In genomic region chr6:122660601-122661379, GRCm38 (mm10) we compare ENCODE assay signal across 8 mouse cellular contexts. TPM values are rescaled to one million over a fixed set of nuclear protein-coding genes. Genes with fewer than 3 reads are reported as not detected.
A peak's percentile ranks its signal among the peaks of the same experiment; 100 is the strongest.
DNase-seq lines count a peak whose midpoint lies in the region; ATAC-seq and TF ChIP-seq lines count a peak whose summit lies in the region.

No protein-coding gene starts in this region.

- WGBS in hindbrain, embryonic 12.5 days, result 38% methylated on average over 8 of the region's 8 CpGs
- WGBS in liver, embryonic 14.5 days (ENCODE audit: insufficient replicate concordance), result 24% methylated on average over 8 of the region's 8 CpGs
- 37% methylated on average over 8 of the region's 8 CpGs for WGBS in neural tube, embryonic 15.5 days

- no peak overlapping the region for H3K4me2 ChIP-seq in hindbrain, embryonic 12.5 days (replicated peaks)
- no peak overlapping the region for H3K4me2 ChIP-seq in liver, embryonic 14.5 days (ENCODE audit: low read depth)
- no peak overlapping the region for H3K4me2 ChIP-seq in neural tube, embryonic 15.5 days

- ATAC-seq in hindbrain, embryonic 12.5 days (ENCODE audit: low FRiP score), result peak; percentile 57
- no peak for ATAC-seq in liver, embryonic 14.5 days (ENCODE audit: insufficient read depth)
- peak; percentile 79 for ATAC-seq in neural tube, embryonic 15.5 days (ENCODE audit: low FRiP score)

- peak; percentile 50 for DNase-seq in testis, postnatal 10 days (ENCODE audit: low spot score)
- DNase-seq in testis, postnatal 14 days (ENCODE audit: low spot score), result no peak
- peak; percentile 79 for DNase-seq in adipocyte (ENCODE audit: low spot score)
- peak; percentile 51 for DNase-seq in embryo, embryonic 11.5 days (ENCODE audit: low read depth, low spot score)
- no peak for DNase-seq in liver, embryonic 14.5 days (ENCODE audit: low read depth in 3 of 3, low spot score in 3 of 3)
- DNase-seq in gastrocnemius, postnatal 14 days, result no peak

- H3K9ac ChIP-seq in hindbrain, embryonic 12.5 days, result no peak overlapping the region
- no peak overlapping the region for H3K9ac ChIP-seq in liver, embryonic 14.5 days (replicated peaks)
- no peak overlapping the region for H3K9ac ChIP-seq in neural tube, embryonic 15.5 days (replicated peaks)

- H3K9me3 ChIP-seq in hindbrain, embryonic 12.5 days (replicated peaks), result no peaks in the 10 kb centered on the region
- no peaks in the 10 kb centered on the region for H3K9me3 ChIP-seq in liver, embryonic 14.5 days (ENCODE audit: control insufficient read depth, low read length)
- no peaks in the 10 kb centered on the region for H3K9me3 ChIP-seq in neural tube, embryonic 15.5 days (replicated peaks)

- H3K36me3 ChIP-seq in hindbrain, embryonic 12.5 days, result no peaks in the 10 kb centered on the region
- no peaks in the 10 kb centered on the region for H3K36me3 ChIP-seq in liver, embryonic 14.5 days (replicated peaks; ENCODE audit: control insufficient read depth, insufficient read depth, low read depth)
- H3K36me3 ChIP-seq in neural tube, embryonic 15.5 days, result no peaks in the 10 kb centered on the region

- no peak overlapping the region for H3K27ac ChIP-seq in hindbrain, embryonic 12.5 days
- H3K27ac ChIP-seq in liver, embryonic 14.5 days, result no peak overlapping the region
- H3K27ac ChIP-seq in neural tube, embryonic 15.5 days (replicated peaks), result no peak overlapping the region

- intact Hi-C loops in gastrocnemius, postnatal 14 days (cut with DNase I; ENCODE audit: low total_unique reads), result no loop called here

- TF ChIP-seq CTCF in liver, embryonic 14.5 days (IDR thresholded peaks at IDR 0.05; ENCODE audit: low read depth), result peak; percentile 67

- H3K4me1 ChIP-seq in hindbrain, embryonic 12.5 days, result no peaks in the 10 kb centered on the region
- H3K4me1 ChIP-seq in liver, embryonic 14.5 days (replicated peaks; ENCODE audit: control insufficient read depth in 2 of 2, insufficient read depth in 2 of 2, low read length in 1 of 2), result 0 out of 4 replicates have a peak, but pooled peaks cover 0 to 2% of the 10 kb centered on the region in 2 experiments
- H3K4me1 ChIP-seq in neural tube, embryonic 15.5 days, result no peaks in the 10 kb centered on the region

- no peak for TF ChIP-seq EP300 in liver, embryonic 14.5 days (IDR thresholded peaks at IDR 0.05; ENCODE audit: low read depth)

- no peak overlapping the region for H3K4me3 ChIP-seq in hindbrain, embryonic 12.5 days
- H3K4me3 ChIP-seq in liver, embryonic 14.5 days (ENCODE audit: insufficient read depth in 1 of 2, low read depth in 2 of 2, low read length in 2 of 2), result no peak overlapping the region
- no peak overlapping the region for H3K4me3 ChIP-seq in neural tube, embryonic 15.5 days (replicated peaks)

- H3K27me3 ChIP-seq in hindbrain, embryonic 12.5 days, result peaks cover 15% of the 10 kb centered on the region
- H3K27me3 ChIP-seq in liver, embryonic 14.5 days (ENCODE audit: control insufficient read depth, insufficient read depth, low read length), result no peaks in the 10 kb centered on the region
- H3K27me3 ChIP-seq in neural tube, embryonic 15.5 days (replicated peaks), result peaks cover 23% of the 10 kb centered on the region

RNA-seq across cellular contexts. Expression of gene Dppa3, which starts 34.6 kb away (rescaled TPM):
- polyA plus RNA-seq in hindbrain, embryonic 12.5 days (2016; fragmentation: Nextera tagmentation; extraction: Ambion mirVana), result not detected in 2 replicates
- not detected in 2 replicates for polyA plus RNA-seq in liver, embryonic 14.5 days (2012; rRNA removed)
- polyA plus RNA-seq in liver, embryonic 14.5 days (2014; fragmentation: Nextera tagmentation; extraction: Ambion mirVana), result not detected in 2 replicates
- not detected in 2 replicates for polyA plus RNA-seq in neural tube, embryonic 15.5 days (2015; fragmentation: Nextera tagmentation; extraction: Ambion mirVana)
- not detected for total RNA-seq in gastrocnemius, postnatal 14 days (2021)

RNA-seq across cellular contexts. Expression of gene Nanog, which starts 46.5 kb away (rescaled TPM):
- polyA plus RNA-seq in hindbrain, embryonic 12.5 days (2016; fragmentation: Nextera tagmentation; extraction: Ambion mirVana), result 0.14 and 0.27 TPM in 2 replicates
- 0.01 TPM in 1 of 2 replicates, not detected in the other for polyA plus RNA-seq in liver, embryonic 14.5 days (2012; rRNA removed)
- not detected in 2 replicates for polyA plus RNA-seq in liver, embryonic 14.5 days (2014; fragmentation: Nextera tagmentation; extraction: Ambion mirVana)
- 0.11 TPM in 1 of 2 replicates, not detected in the other for polyA plus RNA-seq in neural tube, embryonic 15.5 days (2015; fragmentation: Nextera tagmentation; extraction: Ambion mirVana)
- total RNA-seq in gastrocnemius, postnatal 14 days (2021), result not detected

RNA-seq across cellular contexts. Expression of gene Gdf3, which starts 50.9 kb away (rescaled TPM):
- 0.09 TPM in 1 of 2 replicates, not detected in the other for polyA plus RNA-seq in hindbrain, embryonic 12.5 days (2016; fragmentation: Nextera tagmentation; extraction: Ambion mirVana)
- polyA plus RNA-seq in liver, embryonic 14.5 days (2012; rRNA removed), result 1.5 and 1.6 TPM in 2 replicates
- polyA plus RNA-seq in liver, embryonic 14.5 days (2014; fragmentation: Nextera tagmentation; extraction: Ambion mirVana), result 2.2 and 2.8 TPM in 2 replicates
- 0.09 TPM in 1 of 2 replicates, not detected in the other for polyA plus RNA-seq in neural tube, embryonic 15.5 days (2015; fragmentation: Nextera tagmentation; extraction: Ambion mirVana)
- not detected for total RNA-seq in gastrocnemius, postnatal 14 days (2021)

RNA-seq across cellular contexts. Expression of gene Apobec1, which starts 58.5 kb away (rescaled TPM):
- polyA plus RNA-seq in hindbrain, embryonic 12.5 days (2016; fragmentation: Nextera tagmentation; extraction: Ambion mirVana), result 1.8 and 2.9 TPM in 2 replicates
- polyA plus RNA-seq in liver, embryonic 14.5 days (2012; rRNA removed), result 3.9 and 4.3 TPM in 2 replicates
- polyA plus RNA-seq in liver, embryonic 14.5 days (2014; fragmentation: Nextera tagmentation; extraction: Ambion mirVana), result 3.6 and 4.2 TPM in 2 replicates
- 1.7 and 2.7 TPM in 2 replicates for polyA plus RNA-seq in neural tube, embryonic 15.5 days (2015; fragmentation: Nextera tagmentation; extraction: Ambion mirVana)
- total RNA-seq in gastrocnemius, postnatal 14 days (2021), result 1 to 10 TPM; 1.4 to 1.8 TPM

Comparison
In these comparisons a context has a peak if more than half of its experiments do, and no peak if none do; other contexts are left out.
1. DNase-seq: peak in testis, postnatal 10 days (single experiment), adipocyte (single experiment) and embryo, embryonic 11.5 days (single experiment); none in testis, postnatal 14 days (single experiment), liver, embryonic 14.5 days (0 of 3) and gastrocnemius, postnatal 14 days (single experiment).